Mouse (Mus musculus) hindbrain, embryonic 12.5 days (tissue): Measurements from ENCODE around the gene Galnt16. TPM values are rescaled to one million over a fixed set of nuclear protein-coding genes. Genes with fewer than 3 reads are reported as not detected.
A peak's percentile ranks its signal among the peaks of the same experiment; 100 is the strongest.

ENCODE experiments used
- ATAC-seq: fragments of 200-750 bp; cut with Nextera tagmentation; 2 replicates; pipeline ENCODE4 v1.8.0; 2017; ENCODE audit warnings: moderate TSS enrichment; ENCODE audit not compliant: low FRiP score
- H3K27ac ChIP-seq: fragments of 300-500 bp; sonication (generic); 2 replicates; pipeline ENCODE4 v1.5.1; 2016; ENCODE audit warnings: mild to moderate bottlenecking
- H3K27me3 ChIP-seq: fragments of 300-500 bp; sonication (generic); 2 replicates; pipeline ENCODE4 v1.6.1; 2016; ENCODE audit warnings: mild to moderate bottlenecking
- H3K36me3 ChIP-seq: fragments of 300-500 bp; sonication (generic); 2 replicates; pipeline ENCODE4 v1.6.1; 2016; ENCODE audit warnings: mild to moderate bottlenecking
- H3K4me1 ChIP-seq: fragments of 300-500 bp; sonication (generic); 2 replicates; pipeline ENCODE4 v1.6.1; 2016
- H3K4me2 ChIP-seq: fragments of 300-500 bp; sonication (generic); replicated peaks from 2 replicates; pipeline ENCODE4 v1.6.1; 2016; ENCODE audit warnings: mild to moderate bottlenecking
- H3K4me3 ChIP-seq: fragments of 300-500 bp; sonication (generic); 2 replicates; pipeline ENCODE4 v1.5.1; 2016; ENCODE audit warnings: mild to moderate bottlenecking
- H3K9ac ChIP-seq: fragments of 300-500 bp; sonication (generic); 2 replicates; pipeline ENCODE4 v1.6.1; 2016; ENCODE audit warnings: mild to moderate bottlenecking, moderate library complexity
- H3K9me3 ChIP-seq: fragments of 300-500 bp; sonication (generic); replicated peaks from 2 replicates; pipeline ENCODE4 v1.6.1; 2016; ENCODE audit warnings: mild to moderate bottlenecking
- WGBS: fragments of 180-500 bp; shearing (Covaris S2); methylation state at CpG from one replicate; pipeline ENCODE4 v1.1.7; 2016; 5-methylcytosine and 5-hydroxymethylcytosine counted together
- polyA plus RNA-seq: library from polyadenylated mRNA; unstranded; fragments of >200 nt; fragmentation: Nextera tagmentation; extraction: Ambion mirVana; gene quantifications from 2 replicates; pipeline ENCODE4 v1.2.1, GENCODE M21; 2016

The Galnt16 gene
- 21.1 and 22.3 TPM in 2 replicates for polyA plus RNA-seq

GRCm38 (mm10) chr12:80517977-80518376 is at the start of gene Galnt16:
Gene Galnt16, plus strand, starts transcription at chr12:80518277.
- H3K9ac ChIP-seq: peak within 1 kb of the TSS; percentile 80
- ATAC-seq: no peak
- H3K27me3 ChIP-seq: peaks cover 44% of the 10 kb centered on the region
- H3K27ac ChIP-seq: peak within 1 kb of the TSS; percentile 88
- H3K36me3 ChIP-seq: no peaks in the 10 kb centered on the region
- peak within 1 kb of the TSS; percentile 94 for H3K4me2 ChIP-seq
- peaks cover 20% of the 10 kb centered on the region for H3K4me1 ChIP-seq
- no peaks in the 10 kb centered on the region for H3K9me3 ChIP-seq
- 4% methylated on average over 14 of the region's 14 CpGs for WGBS
- H3K4me3 ChIP-seq: peak within 1 kb of the TSS; percentile 63

GRCm38 (mm10) chr12:80470206-80470605 is 47.9 kb upstream of the Galnt16 start:
- ATAC-seq: no peak
- no peak overlapping the region for H3K4me2 ChIP-seq
- no peaks in the 10 kb centered on the region for H3K27me3 ChIP-seq
- H3K9ac ChIP-seq: no peak overlapping the region
- 81% methylated on average over 2 of the region's 2 CpGs for WGBS
- H3K4me1 ChIP-seq: no peaks in the 10 kb centered on the region
- no peak overlapping the region for H3K4me3 ChIP-seq
- no peak overlapping the region for H3K27ac ChIP-seq
- no peaks in the 10 kb centered on the region for H3K36me3 ChIP-seq
- H3K9me3 ChIP-seq: no peaks in the 10 kb centered on the region

GRCm38 (mm10) chr12:80471926-80472325 is 46.2 kb upstream of the Galnt16 start:
- ATAC-seq: no peak
- H3K9ac ChIP-seq: no peak overlapping the region
- no peak overlapping the region for H3K4me2 ChIP-seq
- no peak overlapping the region for H3K4me3 ChIP-seq
- no peak overlapping the region for H3K27ac ChIP-seq
- WGBS: 87% methylated on average over 4 of the region's 4 CpGs
- no peaks in the 10 kb centered on the region for H3K4me1 ChIP-seq
- no peaks in the 10 kb centered on the region for H3K9me3 ChIP-seq
- H3K27me3 ChIP-seq: no peaks in the 10 kb centered on the region
- H3K36me3 ChIP-seq: no peaks in the 10 kb centered on the region; the same call in 1 of the 2 replicates

GRCm38 (mm10) chr12:80473731-80474130 is 44.3 kb upstream of the Galnt16 start:
- WGBS: 78% methylated on average over 3 of the region's 3 CpGs
- H3K36me3 ChIP-seq: peaks cover 2% of the 10 kb centered on the region; the same call in 1 of the 2 replicates
- H3K4me2 ChIP-seq: no peak overlapping the region
- H3K9ac ChIP-seq: no peak overlapping the region
- H3K9me3 ChIP-seq: no peaks in the 10 kb centered on the region
- H3K4me1 ChIP-seq: no peaks in the 10 kb centered on the region
- no peak for ATAC-seq
- H3K4me3 ChIP-seq: no peak overlapping the region
- H3K27ac ChIP-seq: no peak overlapping the region
- H3K27me3 ChIP-seq: no peaks in the 10 kb centered on the region

- no peak overlapping the region for H3K4me2 ChIP-seq
- H3K36me3 ChIP-seq: peaks cover 34% of the 10 kb centered on the region
- H3K4me3 ChIP-seq: no peak overlapping the region
- WGBS: 90% methylated on average over 3 of the region's 3 CpGs
- no peaks in the 10 kb centered on the region for H3K27me3 ChIP-seq
- H3K27ac ChIP-seq: no peak overlapping the region
- H3K9ac ChIP-seq: no peak overlapping the region
- no peak for ATAC-seq
- H3K4me1 ChIP-seq: no peaks in the 10 kb centered on the region
- no peaks in the 10 kb centered on the region for H3K9me3 ChIP-seq
Observed at GRCm38 (mm10) chr12:80479986-80480385, 38.1 kb upstream of the Galnt16 start.

GRCm38 (mm10) chr12:80483397-80483796 is 34.7 kb upstream of the Galnt16 start:
- Histone ChIP-seq H3K27me3 (no peaks in the 10 kb centered on the region), H3K4me3 (no peak overlapping the region), H3K4me1 (no peaks in the 10 kb centered on the region), H3K36me3 (peaks cover 38% of the 10 kb centered on the region), H3K9me3 (no peaks in the 10 kb centered on the region), H3K4me2 (no peak overlapping the region), H3K27ac (no peak overlapping the region), H3K9ac (no peak overlapping the region)
- 61% methylated on average over 3 of the region's 3 CpGs for WGBS
- ATAC-seq: no peak

- Histone ChIP-seq H3K27ac (no peak overlapping the region), H3K4me3 (no peak overlapping the region), H3K9me3 (0 out of 2 replicates have a peak, but pooled peaks cover 4% of the 10 kb centered on the region), H3K36me3 (peaks cover 50% of the 10 kb centered on the region), H3K27me3 (no peaks in the 10 kb centered on the region), H3K4me1 (no peaks in the 10 kb centered on the region), H3K4me2 (no peak overlapping the region), H3K9ac (no peak overlapping the region)
- WGBS: 97% methylated on average over 5 of the region's 5 CpGs
- no peak for ATAC-seq
Observed at GRCm38 (mm10) chr12:80493311-80493710, 24.8 kb upstream of the Galnt16 start.

- 90% methylated on average over 1 of the region's 1 CpGs for WGBS
- no peak overlapping the region for H3K4me2 ChIP-seq
Observed at GRCm38 (mm10) chr12:80495691-80496090, 22.4 kb upstream of the Galnt16 start.

GRCm38 (mm10) chr12:80498356-80498755 is 19.7 kb upstream of the Galnt16 start:
- no peak for ATAC-seq
- no peak overlapping the region for H3K27ac ChIP-seq
- no peak overlapping the region for H3K4me2 ChIP-seq
- no peaks in the 10 kb centered on the region for H3K4me1 ChIP-seq
- no peaks in the 10 kb centered on the region for H3K27me3 ChIP-seq
- WGBS: 58% methylated on average over 4 of the region's 4 CpGs
- H3K36me3 ChIP-seq: peaks cover 7% of the 10 kb centered on the region
- H3K9ac ChIP-seq: no peak overlapping the region
- H3K9me3 ChIP-seq: 0 out of 2 replicates have a peak, but pooled peaks cover 2% of the 10 kb centered on the region
- H3K4me3 ChIP-seq: no peak overlapping the region

More at GRCm38 (mm10) chr12:80495691-80496090, 22.4 kb upstream of the Galnt16 start:
- Histone ChIP-seq H3K27ac (no peak overlapping the region), H3K27me3 (no peaks in the 10 kb centered on the region), H3K9me3 (0 out of 2 replicates have a peak, but pooled peaks cover 4% of the 10 kb centered on the region), H3K4me1 (no peaks in the 10 kb centered on the region), H3K36me3 (peaks cover 32% of the 10 kb centered on the region), H3K4me3 (no peak overlapping the region), H3K9ac (no peak overlapping the region)
- no peak for ATAC-seq

GRCm38 (mm10) chr12:80500506-80500905 is 17.6 kb upstream of the Galnt16 start:
- Histone ChIP-seq H3K27ac (no peak overlapping the region), H3K4me2 (no peak overlapping the region), H3K9ac (no peak overlapping the region), H3K9me3 (no peaks in the 10 kb centered on the region), H3K36me3 (0 out of 2 replicates have a peak, but pooled peaks cover 2% of the 10 kb centered on the region), H3K4me1 (no peaks in the 10 kb centered on the region), H3K4me3 (no peak overlapping the region), H3K27me3 (no peaks in the 10 kb centered on the region)
- WGBS: 74% methylated on average over 1 of the region's 1 CpGs
- no peak for ATAC-seq

- Histone ChIP-seq H3K27ac (no peak overlapping the region), H3K4me1 (peaks cover 8% of the 10 kb centered on the region), H3K27me3 (no peaks in the 10 kb centered on the region), H3K9me3 (no peaks in the 10 kb centered on the region), H3K9ac (no peak overlapping the region), H3K36me3 (no peaks in the 10 kb centered on the region), H3K4me3 (no peak overlapping the region), H3K4me2 (no peak overlapping the region)
- no peak for ATAC-seq
- 75% methylated on average over 5 of the region's 5 CpGs for WGBS
Observed at GRCm38 (mm10) chr12:80504718-80505117, 13.4 kb upstream of the Galnt16 start.

GRCm38 (mm10) chr12:80507041-80507745 is 10.9 kb upstream of the Galnt16 start:
- H3K4me3 ChIP-seq: no peak overlapping the region
- ATAC-seq: no peak
- no peaks in the 10 kb centered on the region for H3K9me3 ChIP-seq
- H3K27me3 ChIP-seq: no peaks in the 10 kb centered on the region
- H3K27ac ChIP-seq: peak overlapping the region; percentile 12; the same call in 1 of the 2 replicates
- no peak overlapping the region for H3K4me2 ChIP-seq
- H3K4me1 ChIP-seq: peaks cover 8% of the 10 kb centered on the region
- WGBS: 67% methylated on average over 14 of the region's 14 CpGs
- H3K36me3 ChIP-seq: no peaks in the 10 kb centered on the region
- no peak overlapping the region for H3K9ac ChIP-seq

- Histone ChIP-seq H3K4me3 (peak overlapping the region; percentile 63), H3K27me3 (peaks cover 44% of the 10 kb centered on the region), H3K4me2 (peak overlapping the region; percentile 94), H3K9ac (peak overlapping the region; percentile 80), H3K4me1 (peaks cover 20% of the 10 kb centered on the region), H3K36me3 (no peaks in the 10 kb centered on the region), H3K27ac (peak overlapping the region; percentile 88), H3K9me3 (no peaks in the 10 kb centered on the region)
- peak; percentile 67 for ATAC-seq
- WGBS: 0% methylated on average over 23 of the region's 25 CpGs
Observed at GRCm38 (mm10) chr12:80518393-80518756, 298 bp downstream of the Galnt16 start.
